Mouse (Mus musculus) MEL (cell line): Measurements from ENCODE around the gene Plcxd3.

Experiments
- EP300 ChIP-seq, 2 experiments: IDR thresholded peaks; 2 replicates each; pipeline ENCODE4 v1.6.1; 2011; ENCODE audit warnings: improper control_type of control experiment in 2 of 2, low read length in 2 of 2, low read depth in 1 of 2, mild to moderate bottlenecking in 1 of 2
- MEF2A ChIP-seq: IDR thresholded peaks from 2 replicates; pipeline ENCODE4 v1.6.1; 2014; ENCODE audit warnings: low read depth, mild to moderate bottlenecking, inconsistent platforms, low read length, improper control_type of control experiment; ENCODE audit not compliant: poor library complexity, insufficient replicate concordance, severe bottlenecking; ENCODE audit errors: extremely low read depth
- POLR2A ChIP-seq, 2 experiments: IDR thresholded peaks; 2 replicates each; pipeline ENCODE4 v1.6.1; 2011 to 2012; ENCODE audit warnings: low read length in 2 of 2, mild to moderate bottlenecking in 2 of 2, control low read depth in 1 of 2, improper control_type of control experiment in 1 of 2, low read depth in 1 of 2, moderate library complexity in 1 of 2; ENCODE audit not compliant: control insufficient read depth in 1 of 2, insufficient read depth in 1 of 2, poor library complexity in 1 of 2
- ZC3H11A ChIP-seq: IDR thresholded peaks from 2 replicates; pipeline ENCODE4 v1.6.1; 2012; ENCODE audit warnings: low read depth, mild to moderate bottlenecking, inconsistent platforms, low read length, improper control_type of control experiment

GRCm38 (mm10) chr15:4561431-4561970 lies 186.2 kb downstream of the Plcxd3 start:
- no peak for TF ChIP-seq MEF2A
- TF ChIP-seq ZC3H11A = no peak
- no peak for TF ChIP-seq POLR2A (IDR thresholded peaks at IDR 0.05; ENCODE audit: control insufficient read depth in 1 of 2, insufficient read depth in 1 of 2, low read depth in 1 of 2, low read length in 2 of 2, poor library complexity in 1 of 2)
- TF ChIP-seq EP300 (IDR thresholded peaks at IDR 0.05; ENCODE audit: low read depth in 1 of 2, low read length in 2 of 2) = no peak
